In genomic region chr17:64214599-64214998, GRCm38 (mm10) we compare ENCODE assay signal across 9 mouse cellular contexts.
A peak's percentile ranks its signal among the peaks of the same experiment; 100 is the strongest.
DNase-seq lines count a peak whose midpoint lies in the region; ATAC-seq lines count a peak whose summit lies in the region.
"Had no signal": no experiment of that assay in that cellular context is flagged by ENCODE, and none has a peak within 500 bp of the region (broad histone marks: within the 10 kb centered on the region; RNA-seq: fewer than 3 reads in every experiment).

No protein-coding gene starts in this region.

- DNase-seq in adrenal gland, postnatal 10 days, result peak; percentile 32
- DNase-seq in adrenal gland, adult 8-10 months, result no peak
- DNase-seq in ovary, postnatal 36 days (ENCODE audit: low spot score), result peak; percentile 12
- no peak for DNase-seq in ovary, postnatal 10 days (ENCODE audit: low spot score)
- peak; percentile 55 for DNase-seq in heart, postnatal 4 days
- DNase-seq in layer of hippocampus, adult 11-12 months (ENCODE audit: low spot score), result no peak
- no peak for DNase-seq in layer of hippocampus, postnatal 36 days

- ATAC-seq in erythroid progenitor cell, adult 5-6 weeks (replicated peaks; ENCODE audit: low FRiP score, poor library complexity, severe bottlenecking), result no peak
- ATAC-seq: forebrain, embryonic 15.5 days had no signal

Comparison
In these comparisons a context has a peak if more than half of its experiments do, and no peak if none do; other contexts are left out.
1. DNase-seq: peak in adrenal gland, postnatal 10 days (single experiment), ovary, postnatal 36 days (single experiment) and heart, postnatal 4 days (single experiment); none in adrenal gland, adult 8-10 months (single experiment), ovary, postnatal 10 days (single experiment), layer of hippocampus, adult 11-12 months (single experiment) and layer of hippocampus, postnatal 36 days (0 of 2).